ENCODE assay signal across 8 mouse cellular contexts in the genomic region with DNA sequence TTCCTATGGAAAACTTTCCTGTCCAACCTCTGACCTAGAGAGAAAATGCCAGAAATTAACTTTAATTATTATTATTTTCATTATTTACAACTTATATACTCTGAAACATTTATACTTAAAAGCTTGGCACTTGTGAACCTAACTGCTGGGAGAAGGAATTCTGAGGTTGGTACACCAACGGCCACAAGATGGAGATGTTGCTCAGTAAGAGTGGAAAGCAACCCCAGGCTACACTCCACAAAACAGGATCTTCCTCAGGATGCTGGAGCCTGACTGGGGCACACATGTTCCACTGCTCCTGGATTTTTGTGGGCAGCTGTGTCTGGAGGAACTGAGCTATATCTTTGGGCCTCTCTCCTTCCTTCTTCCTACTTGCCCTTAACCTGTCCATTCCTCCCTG. TPM values are rescaled to one million over a fixed set of nuclear protein-coding genes. Genes with fewer than 3 reads are reported as not detected.
A peak's percentile ranks its signal among the peaks of the same experiment; 100 is the strongest.
DNase-seq lines count a peak whose midpoint lies in the region; ATAC-seq lines count a peak whose summit lies in the region.

No protein-coding gene starts in this region.

- no peak overlapping the region for H3K4me2 ChIP-seq in forebrain, embryonic 11.5 days (ENCODE audit: low read depth, low read length, severe bottlenecking)
- no peak overlapping the region for H3K4me2 ChIP-seq in forebrain, embryonic 13.5 days

- DNase-seq in forebrain, embryonic 11.5 days (ENCODE audit: low spot score): peak; percentile 62
- DNase-seq in 3T3-L1 (ENCODE audit: low read depth, low spot score) (peak; percentile 70), adipocyte (ENCODE audit: low spot score) (peak; percentile 60)
- DNase-seq in heart, postnatal 14 days: peak; percentile 25 to 37
- peak; percentile 18 for DNase-seq in lung, postnatal 14 days
- DNase-seq in gastrocnemius, postnatal 36 days: no peak
- no peak for DNase-seq in thymus, postnatal 4 days

- intact Hi-C loops in heart, postnatal 14 days (cut with DNase I): loop anchor here (2.0 kb wide), 1 partner anchor 449 kb away; no protein-coding TSS in a partner anchor
- intact Hi-C loops in gastrocnemius, postnatal 36 days (cut with DNase I): loop anchor here (10.0 kb wide), 1 partner anchor 453 kb away; no protein-coding TSS in a partner anchor

- WGBS in forebrain, embryonic 11.5 days: 14% methylated on average over 1 of the region's 1 CpGs
- WGBS in forebrain, embryonic 13.5 days: 5% methylated on average over 1 of the region's 1 CpGs

- H3K27me3 ChIP-seq in forebrain, embryonic 11.5 days (ENCODE audit: control insufficient read depth, insufficient read depth, low read length): no peaks in the 10 kb centered on the region
- peaks cover 5% of the 10 kb centered on the region; the same call in 1 of the 2 replicates for H3K27me3 ChIP-seq in forebrain, embryonic 13.5 days

- H3K27ac ChIP-seq in forebrain, embryonic 11.5 days (ENCODE audit: low read depth, low read length): no peak overlapping the region
- no peak overlapping the region for H3K27ac ChIP-seq in forebrain, embryonic 13.5 days

- H3K4me3 ChIP-seq in forebrain, embryonic 11.5 days (ENCODE audit: low read depth, low read length): no peak overlapping the region
- no peak overlapping the region for H3K4me3 ChIP-seq in forebrain, embryonic 13.5 days

- H3K36me3 ChIP-seq in forebrain, embryonic 11.5 days (ENCODE audit: control insufficient read depth, insufficient read depth, low read length): no peaks in the 10 kb centered on the region
- peaks cover 25% of the 10 kb centered on the region for H3K36me3 ChIP-seq in forebrain, embryonic 13.5 days (ENCODE audit: poor library complexity, severe bottlenecking)

- H3K9me3 ChIP-seq in forebrain, embryonic 11.5 days (ENCODE audit: control insufficient read depth, low read length): no peaks in the 10 kb centered on the region
- no peaks in the 10 kb centered on the region for H3K9me3 ChIP-seq in forebrain, embryonic 13.5 days (replicated peaks)

- H3K9ac ChIP-seq in forebrain, embryonic 11.5 days (ENCODE audit: low read length): no peak overlapping the region
- no peak overlapping the region for H3K9ac ChIP-seq in forebrain, embryonic 13.5 days

- no peaks in the 10 kb centered on the region for H3K4me1 ChIP-seq in forebrain, embryonic 11.5 days (replicated peaks; ENCODE audit: control insufficient read depth, insufficient read depth, low read length)
- no peaks in the 10 kb centered on the region for H3K4me1 ChIP-seq in forebrain, embryonic 13.5 days

- ATAC-seq in forebrain, embryonic 11.5 days (replicated peaks; ENCODE audit: low FRiP score): no peak
- ATAC-seq in forebrain, embryonic 13.5 days: no peak

RNA-seq across cellular contexts. Expression of a gene that starts 21.8 kb away (rescaled TPM):
- polyA plus RNA-seq in forebrain, embryonic 11.5 days (2014; fragmentation: Nextera tagmentation; extraction: Ambion mirVana): 74.1 and 74.6 TPM in 2 replicates
- polyA plus RNA-seq in forebrain, embryonic 13.5 days (2015; fragmentation: Nextera tagmentation; extraction: Ambion mirVana): 86.1 and 89.4 TPM in 2 replicates
- total RNA-seq in heart, postnatal 14 days (2021): 100 to 1,000 TPM in 1 of 2 experiments, 10 to 100 TPM in 1; 95.4 to 100 TPM
- total RNA-seq in gastrocnemius, postnatal 36 days (2021): 100 to 1,000 TPM; 113 to 145 TPM

RNA-seq across cellular contexts. Expression of a gene that starts 21.9 kb away (rescaled TPM):
- polyA plus RNA-seq in forebrain, embryonic 11.5 days (2014; fragmentation: Nextera tagmentation; extraction: Ambion mirVana): 24.3 and 24.7 TPM in 2 replicates
- polyA plus RNA-seq in forebrain, embryonic 13.5 days (2015; fragmentation: Nextera tagmentation; extraction: Ambion mirVana): 17.0 and 17.1 TPM in 2 replicates
- total RNA-seq in heart, postnatal 14 days (2021): 10 to 100 TPM; 31.4 to 33.0 TPM
- 10 to 100 TPM; 21.6 to 25.6 TPM for total RNA-seq in gastrocnemius, postnatal 36 days (2021)

Comparison
In these comparisons a context has a peak if more than half of its experiments do, and no peak if none do; other contexts are left out.
1. DNase-seq: peak in forebrain, embryonic 11.5 days (single experiment), 3T3-L1 (single experiment), adipocyte (single experiment), heart, postnatal 14 days (2 of 2) and lung, postnatal 14 days (single experiment); none in gastrocnemius, postnatal 36 days (0 of 2) and thymus, postnatal 4 days (single experiment).